Mouse (Mus musculus): Measurements from ENCODE around the gene Bbc3. TPM values are rescaled to one million over a fixed set of nuclear protein-coding genes. Genes with fewer than 3 reads are reported as not detected.

Bbc3 gene
- total and polyA plus RNA-seq, 2 experiments from 2014 or later, result 5.6 to 7.3 TPM

DNA sequence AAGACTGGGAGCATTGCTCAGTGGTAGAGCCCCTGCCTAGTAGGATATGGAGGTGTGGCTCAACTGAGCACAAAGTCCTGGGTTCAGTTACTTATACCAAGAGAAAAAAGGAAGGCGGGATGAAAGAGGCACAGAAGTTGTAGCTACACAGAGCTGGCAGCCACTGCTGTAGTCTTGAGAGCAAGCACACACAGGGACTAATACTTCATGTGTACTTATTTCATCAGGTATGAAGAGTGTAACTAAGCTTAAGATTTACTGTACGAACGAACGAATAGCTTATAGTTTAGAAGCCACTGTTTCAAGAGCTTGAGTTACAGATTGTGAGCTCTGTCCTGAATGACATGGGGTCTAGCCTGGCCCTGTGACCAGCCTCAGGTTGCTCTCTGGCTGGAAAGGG is 11.0 kb downstream of the Bbc3 start:
- DNase-seq (ENCODE audit: low spot score) (no peak), ATAC-seq (ENCODE audit: insufficient read depth, low read depth) (no peak)
- no peak overlapping the region for H3K9ac ChIP-seq (replicated peaks; ENCODE audit: low read depth, low read length)
- no peak overlapping the region for H3K4me2 ChIP-seq (ENCODE audit: low read depth, low read length)
- H3K4me1 ChIP-seq (ENCODE audit: control insufficient read depth, insufficient read depth), result no peaks in the 10 kb centered on the region
- no peaks in the 10 kb centered on the region for H3K9me3 ChIP-seq (replicated peaks; ENCODE audit: control insufficient read depth, low read length)
- WGBS, result 83% methylated on average over 4 of the region's 4 CpGs
- H3K27me3 ChIP-seq (ENCODE audit: control insufficient read depth, insufficient read depth, low read length), result no peaks in the 10 kb centered on the region
- no peak overlapping the region for H3K4me3 ChIP-seq (ENCODE audit: low read depth, low read length)
- H3K36me3 ChIP-seq (replicated peaks; ENCODE audit: control insufficient read depth, insufficient read depth, low read length), result peaks cover 11% of the 10 kb centered on the region
- TF ChIP-seq CTCF (IDR thresholded peaks at IDR 0.05; ENCODE audit: low read depth) (no peak), EP300 (IDR thresholded peaks at IDR 0.05; ENCODE audit: low read depth) (no peak)
- no peak overlapping the region for H3K27ac ChIP-seq (ENCODE audit: low read depth)

DNA sequence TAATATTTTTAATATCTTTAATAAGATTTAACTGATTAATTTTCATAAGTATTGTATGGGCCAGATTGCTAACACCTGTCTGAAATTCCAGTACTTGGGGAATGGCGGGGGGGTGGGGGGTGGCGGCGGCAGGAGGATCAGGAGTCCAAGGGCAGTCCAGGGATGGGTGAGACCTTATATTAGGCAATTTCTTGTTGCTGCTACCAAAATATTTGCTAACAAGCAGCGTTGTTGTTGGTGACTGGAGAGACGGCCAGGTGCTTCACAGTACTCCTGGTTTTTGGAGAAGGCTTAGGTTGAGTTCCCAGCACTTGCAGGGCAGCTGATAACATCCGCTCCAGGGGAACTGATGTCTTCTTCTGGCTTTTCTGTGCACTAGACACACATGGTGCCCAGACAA is 12.3 kb downstream of the Bbc3 start:
- H3K4me1 ChIP-seq (ENCODE audit: control insufficient read depth, insufficient read depth), result no peaks in the 10 kb centered on the region
- TF ChIP-seq EP300 (IDR thresholded peaks at IDR 0.05; ENCODE audit: low read depth), result no peak
- TF ChIP-seq CTCF (IDR thresholded peaks at IDR 0.05; ENCODE audit: low read depth), result no peak
- WGBS, result 87% methylated on average over 6 of the region's 6 CpGs
- H3K27me3 ChIP-seq (ENCODE audit: control insufficient read depth, insufficient read depth, low read length), result no peaks in the 10 kb centered on the region
- no peak for DNase-seq (ENCODE audit: low spot score)
- peaks cover 11% of the 10 kb centered on the region for H3K36me3 ChIP-seq (replicated peaks; ENCODE audit: control insufficient read depth, insufficient read depth, low read length)
- no peaks in the 10 kb centered on the region for H3K9me3 ChIP-seq (replicated peaks; ENCODE audit: control insufficient read depth, low read length)
- no peak overlapping the region for H3K4me3 ChIP-seq (ENCODE audit: low read depth, low read length)
- no peak overlapping the region for H3K9ac ChIP-seq (replicated peaks; ENCODE audit: low read depth, low read length)
- no peak for ATAC-seq (ENCODE audit: insufficient read depth, low read depth)
- H3K4me2 ChIP-seq (ENCODE audit: low read depth, low read length), result no peak overlapping the region
- no peak overlapping the region for H3K27ac ChIP-seq (ENCODE audit: low read depth)

DNA sequence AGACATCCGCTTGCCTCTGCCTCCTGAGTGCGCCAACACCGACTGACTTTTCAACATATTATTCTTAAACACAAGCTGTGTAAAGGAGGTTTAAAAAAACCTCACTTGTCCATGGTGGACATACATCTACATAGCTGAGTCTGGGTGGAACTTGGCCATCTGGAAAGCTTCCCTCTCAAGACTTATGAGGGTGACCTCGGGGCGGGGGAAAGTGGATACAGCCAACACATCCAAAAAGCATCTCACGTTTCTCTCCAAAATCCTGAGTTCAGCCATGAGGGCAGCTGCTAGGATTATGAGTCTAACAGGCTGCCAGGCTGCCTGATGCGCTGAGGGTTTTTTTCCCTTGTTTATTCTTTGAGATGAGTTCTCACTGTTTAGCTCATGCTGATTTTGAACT is 16.5 kb downstream of the Bbc3 start:
- Histone ChIP-seq H3K4me2 (ENCODE audit: low read depth, low read length) (no peak overlapping the region), H3K4me1 (ENCODE audit: control insufficient read depth, insufficient read depth) (0 out of 2 replicates have a peak, but pooled peaks cover 3% of the 10 kb centered on the region), H3K9me3 (replicated peaks; ENCODE audit: control insufficient read depth, low read length) (no peaks in the 10 kb centered on the region), H3K27ac (ENCODE audit: low read depth) (no peak overlapping the region), H3K36me3 (replicated peaks; ENCODE audit: control insufficient read depth, insufficient read depth, low read length) (peaks cover 31% of the 10 kb centered on the region), H3K27me3 (ENCODE audit: control insufficient read depth, insufficient read depth, low read length) (no peaks in the 10 kb centered on the region), H3K9ac (replicated peaks; ENCODE audit: low read depth, low read length) (no peak overlapping the region), H3K4me3 (ENCODE audit: low read depth, low read length) (no peak overlapping the region)
- DNase-seq (ENCODE audit: low spot score) (no peak), ATAC-seq (ENCODE audit: insufficient read depth, low read depth) (no peak)
- TF ChIP-seq CTCF (IDR thresholded peaks at IDR 0.05; ENCODE audit: low read depth), result no peak
- no peak for TF ChIP-seq EP300 (IDR thresholded peaks at IDR 0.05; ENCODE audit: low read depth)
- 87% methylated on average over 7 of the region's 7 CpGs for WGBS

DNA sequence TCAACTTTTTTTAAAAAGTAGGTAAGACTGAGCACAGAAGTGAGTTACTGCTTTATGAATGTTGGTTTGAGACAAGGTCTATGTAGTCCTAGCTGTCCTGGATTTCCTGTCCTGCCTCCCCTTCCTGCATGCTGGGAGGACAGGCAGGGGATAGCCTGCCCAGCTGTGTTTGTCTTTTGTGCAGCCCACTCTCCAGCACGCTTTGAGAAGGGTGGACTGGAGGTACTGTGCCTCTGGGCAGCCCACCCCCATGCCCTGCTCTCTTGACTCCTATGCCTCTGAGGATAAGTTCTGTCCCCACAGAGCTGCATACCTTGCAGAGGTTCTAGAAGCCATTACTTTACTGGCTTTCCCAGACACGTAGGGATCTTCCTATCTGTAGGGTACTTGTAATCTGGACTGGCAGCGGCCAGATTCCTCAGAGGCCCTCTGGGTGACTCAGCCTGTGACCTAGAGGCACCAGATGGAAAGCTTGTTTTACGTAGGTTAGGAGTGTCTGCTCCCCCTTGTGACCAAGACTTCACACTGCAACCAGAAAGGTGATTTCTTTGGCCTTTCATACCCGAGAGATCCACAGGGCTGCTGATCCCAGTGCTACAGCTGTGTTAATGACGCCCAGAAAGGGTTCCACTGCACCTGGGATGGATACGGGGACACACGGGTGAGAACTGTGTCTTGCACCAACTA is 17.9 kb downstream of the Bbc3 start:
- 0 out of 2 replicates have a peak, but pooled peaks have one; percentile 38 for TF ChIP-seq EP300 (IDR thresholded peaks at IDR 0.05; ENCODE audit: low read depth)
- peak; percentile 86 for TF ChIP-seq CTCF (IDR thresholded peaks at IDR 0.05; ENCODE audit: low read depth)
- no peaks in the 10 kb centered on the region for H3K9me3 ChIP-seq (replicated peaks; ENCODE audit: control insufficient read depth, low read length)
- H3K9ac ChIP-seq (replicated peaks; ENCODE audit: low read depth, low read length), result no peak overlapping the region; the same call in 1 of the 2 replicates
- H3K27me3 ChIP-seq (ENCODE audit: control insufficient read depth, insufficient read depth, low read length), result no peaks in the 10 kb centered on the region
- H3K27ac ChIP-seq (ENCODE audit: low read depth), result peak overlapping the region; percentile 91
- 13% methylated on average over 8 of the region's 8 CpGs for WGBS
- ATAC-seq (ENCODE audit: insufficient read depth, low read depth) (peak; percentile 88), DNase-seq (ENCODE audit: low spot score) (peak; percentile 92)
- 0 out of 2 replicates have a peak, but pooled peaks cover 3% of the 10 kb centered on the region for H3K4me1 ChIP-seq (ENCODE audit: control insufficient read depth, insufficient read depth)
- H3K4me2 ChIP-seq (ENCODE audit: low read depth, low read length), result 0 out of 2 replicates have a peak overlapping the region, but pooled peaks have one; percentile 21
- H3K4me3 ChIP-seq (ENCODE audit: low read depth, low read length), result no peak overlapping the region
- peaks cover 41% of the 10 kb centered on the region for H3K36me3 ChIP-seq (replicated peaks; ENCODE audit: control insufficient read depth, insufficient read depth, low read length)

DNA sequence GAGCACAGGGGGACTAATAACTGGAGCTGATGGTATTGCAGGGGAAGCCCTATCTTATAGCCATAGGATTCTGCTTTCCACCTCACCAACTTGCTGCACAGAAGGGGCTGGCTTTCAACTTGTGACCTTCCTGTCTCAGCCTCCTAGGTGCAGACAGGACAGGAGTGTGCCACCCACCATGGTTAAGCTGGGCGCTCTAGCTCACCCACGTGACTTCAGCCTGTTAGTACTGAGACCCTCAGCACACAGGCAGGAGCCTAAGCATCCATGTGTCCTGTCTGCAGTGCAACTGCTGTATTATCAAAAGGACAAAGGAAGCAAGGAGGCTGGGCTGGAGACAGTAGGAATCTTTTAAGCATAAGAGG is 18.4 kb downstream of the Bbc3 start:
- Histone ChIP-seq H3K4me3 (ENCODE audit: low read depth, low read length) (no peak overlapping the region), H3K27me3 (ENCODE audit: control insufficient read depth, insufficient read depth, low read length) (no peaks in the 10 kb centered on the region), H3K4me1 (ENCODE audit: control insufficient read depth, insufficient read depth) (0 out of 2 replicates have a peak, but pooled peaks cover 3% of the 10 kb centered on the region), H3K9me3 (replicated peaks; ENCODE audit: control insufficient read depth, low read length) (no peaks in the 10 kb centered on the region), H3K4me2 (ENCODE audit: low read depth, low read length) (no peak overlapping the region), H3K9ac (replicated peaks; ENCODE audit: low read depth, low read length) (no peak overlapping the region), H3K36me3 (replicated peaks; ENCODE audit: control insufficient read depth, insufficient read depth, low read length) (peaks cover 45% of the 10 kb centered on the region), H3K27ac (ENCODE audit: low read depth) (peak overlapping the region; percentile 91; the same call in 1 of the 2 replicates)
- ATAC-seq (ENCODE audit: insufficient read depth, low read depth), result no peak
- 84% methylated on average over 2 of the region's 2 CpGs for WGBS
- TF ChIP-seq CTCF (IDR thresholded peaks at IDR 0.05; ENCODE audit: low read depth), result no peak
- no peak for DNase-seq (ENCODE audit: low spot score)

DNA sequence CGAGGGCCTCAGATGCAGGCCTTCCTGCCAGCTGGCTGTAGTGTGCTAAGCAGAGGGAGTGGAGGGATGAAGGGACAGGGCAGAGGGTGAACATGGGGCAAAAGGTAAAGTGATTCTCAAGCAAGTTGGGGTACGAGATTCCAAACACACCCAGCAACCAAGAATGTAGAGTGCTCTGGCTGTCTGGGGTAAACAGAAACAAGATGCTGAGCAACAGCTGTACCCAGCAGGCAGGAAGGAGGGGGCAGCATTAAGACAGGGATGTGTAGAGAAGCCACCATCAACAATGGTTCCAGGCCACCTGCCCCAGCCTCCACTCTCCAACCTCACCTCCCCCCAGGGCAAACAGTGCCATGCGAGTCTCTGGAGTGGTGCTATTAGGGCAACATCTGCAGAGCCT is 21.0 kb downstream of the Bbc3 start:
- Histone ChIP-seq H3K4me3 (ENCODE audit: low read depth, low read length) (no peak overlapping the region), H3K4me2 (ENCODE audit: low read depth, low read length) (no peak overlapping the region), H3K9me3 (replicated peaks; ENCODE audit: control insufficient read depth, low read length) (no peaks in the 10 kb centered on the region), H3K36me3 (replicated peaks; ENCODE audit: control insufficient read depth, insufficient read depth, low read length) (peaks cover 65% of the 10 kb centered on the region), H3K4me1 (ENCODE audit: control insufficient read depth, insufficient read depth) (0 out of 2 replicates have a peak, but pooled peaks cover 3% of the 10 kb centered on the region), H3K9ac (replicated peaks; ENCODE audit: low read depth, low read length) (no peak overlapping the region), H3K27ac (ENCODE audit: low read depth) (no peak overlapping the region), H3K27me3 (ENCODE audit: control insufficient read depth, insufficient read depth, low read length) (no peaks in the 10 kb centered on the region)
- ATAC-seq (ENCODE audit: insufficient read depth, low read depth) (no peak), DNase-seq (ENCODE audit: low spot score) (no peak)
- WGBS, result 83% methylated on average over 3 of the region's 3 CpGs
- TF ChIP-seq EP300 (IDR thresholded peaks at IDR 0.05; ENCODE audit: low read depth), result no peak

Data from heart, postnatal 0 days (tissue).